Mouse (Mus musculus) CH12.LX (cell line): ENCODE results near the gene Slc2a5. TPM values are rescaled to one million over a fixed set of nuclear protein-coding genes. Genes with fewer than 3 reads are reported as not detected.
A peak's percentile ranks its signal among the peaks of the same experiment; 100 is the strongest.

Experiments
- DNase-seq: peaks from one replicate; pipeline ENCODE4 v3.0.0-alpha.2; 2013; ENCODE audit errors: extremely low read depth
- H3K27ac ChIP-seq: 2 replicates; pipeline ENCODE4 v1.5.1; 2012; ENCODE audit warnings: low read depth, mild to moderate bottlenecking, control low read depth, moderate library complexity; ENCODE audit not compliant: insufficient read depth
- H3K27me3 ChIP-seq: replicated peaks from 2 replicates; pipeline ENCODE3; 2012; ENCODE audit warnings: inconsistent platforms
- H3K36me3 ChIP-seq, 2 experiments: replicated peaks in 1 of 2; 2 replicates each; pipeline versions ENCODE3 to v1.6.1; 2012; ENCODE audit warnings: inconsistent platforms in 1 of 2, low read length in 1 of 2, mild to moderate bottlenecking in 1 of 2, mixed read lengths in 1 of 2, moderate library complexity in 1 of 2; ENCODE audit not compliant: control insufficient read depth in 1 of 2, insufficient read depth in 1 of 2
- H3K4me1 ChIP-seq, 2 experiments: 2 replicates each; pipeline ENCODE4 v1.6.1; 2012; ENCODE audit warnings: inconsistent platforms in 1 of 2, moderate library complexity in 1 of 2; ENCODE audit not compliant: insufficient read depth in 2 of 2, control insufficient read depth in 1 of 2
- H3K4me2 ChIP-seq: 2 replicates; pipeline ENCODE4 v1.6.1; 2012; ENCODE audit warnings: low read depth, mild to moderate bottlenecking, control low read depth; ENCODE audit not compliant: poor library complexity, insufficient read depth, severe bottlenecking
- H3K4me3 ChIP-seq, 3 experiments: fragments of 150-350 bp in 1 of 3; sonication (generic) in 1 of 3; replicated peaks in 1 of 3; 2 replicates each; pipeline versions ENCODE3 to v1.5.1; 2011 to 2012; ENCODE audit warnings: low read depth in 2 of 3, low read length in 2 of 3, mild to moderate bottlenecking in 2 of 3, moderate library complexity in 2 of 3, control low read depth in 1 of 3, improper control_type of control experiment in 1 of 3, inconsistent platforms in 1 of 3, mixed read lengths in 1 of 3; ENCODE audit not compliant: poor library complexity in 1 of 3
- H3K79me2 ChIP-seq: replicated peaks from 2 replicates; pipeline ENCODE4 v1.6.1; 2012; ENCODE audit warnings: mild to moderate bottlenecking, moderate library complexity; ENCODE audit not compliant: control insufficient read depth, poor library complexity, insufficient read depth, severe bottlenecking; ENCODE audit errors: extremely low read depth
- H3K9ac ChIP-seq: 2 replicates; pipeline ENCODE4 v1.6.1; 2012; ENCODE audit warnings: low read depth, mild to moderate bottlenecking, control low read depth, moderate library complexity; ENCODE audit not compliant: insufficient read depth
- H3K9me3 ChIP-seq: replicated peaks from 2 replicates; pipeline ENCODE3; 2012; ENCODE audit warnings: low read length, inconsistent platforms, mixed read lengths
- BHLHE40 ChIP-seq: IDR thresholded peaks from 2 replicates; pipeline ENCODE4 v1.6.1; 2011; ENCODE audit warnings: mild to moderate bottlenecking, low read depth, low read length, improper control_type of control experiment
- CHD1 ChIP-seq: IDR thresholded peaks from 2 replicates; pipeline ENCODE4 v1.6.1; 2012; ENCODE audit warnings: low read depth, low read length, improper control_type of control experiment, inconsistent platforms
- CHD2 ChIP-seq: IDR thresholded peaks from 2 replicates; pipeline ENCODE4 v1.6.1; 2011; ENCODE audit warnings: low read length, improper control_type of control experiment
- CTCF ChIP-seq, 2 experiments: IDR thresholded peaks in 1 of 2; conservative IDR thresholded peaks in 1 of 2; 2 replicates each; pipeline ENCODE4 v1.5.1; 2011 to 2012; ENCODE audit warnings: low read depth in 2 of 2, low read length in 2 of 2, improper control_type of control experiment in 1 of 2, inconsistent platforms in 1 of 2, mild to moderate bottlenecking in 1 of 2, moderate library complexity in 1 of 2
- E2F4 ChIP-seq: IDR thresholded peaks from 2 replicates; pipeline ENCODE4 v1.6.1; 2011; ENCODE audit warnings: low read depth, low read length, improper control_type of control experiment; ENCODE audit not compliant: insufficient replicate concordance
- ELF1 ChIP-seq: IDR thresholded peaks from 2 replicates; pipeline ENCODE4 v1.6.1; 2014; ENCODE audit warnings: low read depth, mild to moderate bottlenecking, inconsistent platforms, low read length, improper control_type of control experiment
- GABPA ChIP-seq: IDR thresholded peaks from 2 replicates; pipeline ENCODE4 v1.6.1; 2012; ENCODE audit warnings: low read depth, low read length, improper control_type of control experiment, inconsistent platforms; ENCODE audit not compliant: insufficient replicate concordance
- IRF4 ChIP-seq: IDR thresholded peaks from 2 replicates; pipeline ENCODE4 v1.6.1; 2014; ENCODE audit warnings: low read depth, mild to moderate bottlenecking, inconsistent platforms, low read length, improper control_type of control experiment
- JUN ChIP-seq: IDR thresholded peaks from 2 replicates; pipeline ENCODE4 v1.6.1; 2011; ENCODE audit warnings: low read depth, mild to moderate bottlenecking, low read length, improper control_type of control experiment, moderate library complexity; ENCODE audit not compliant: insufficient read depth
- KAT2A ChIP-seq: IDR thresholded peaks from 2 replicates; pipeline ENCODE4 v1.6.1; 2012; ENCODE audit warnings: low read length, improper control_type of control experiment, inconsistent platforms; ENCODE audit not compliant: insufficient replicate concordance
- MAFK ChIP-seq: IDR thresholded peaks from 2 replicates; pipeline ENCODE4 v1.6.1; 2011; ENCODE audit warnings: low read length, improper control_type of control experiment; ENCODE audit not compliant: insufficient replicate concordance
- MEF2A ChIP-seq: IDR thresholded peaks from 2 replicates; pipeline ENCODE4 v1.6.1; 2014; ENCODE audit warnings: low read depth, mild to moderate bottlenecking, inconsistent platforms, low read length, improper control_type of control experiment, borderline replicate concordance
- MXI1 ChIP-seq: IDR thresholded peaks from 2 replicates; pipeline ENCODE4 v1.6.1; 2011; ENCODE audit warnings: mild to moderate bottlenecking, low read depth, low read length, improper control_type of control experiment
- MYC ChIP-seq: IDR thresholded peaks from 2 replicates; pipeline ENCODE4 v1.6.1; 2011; ENCODE audit warnings: low read depth, mild to moderate bottlenecking, improper control_type of control experiment, low read length
- NRF1 ChIP-seq: IDR thresholded peaks from 2 replicates; pipeline ENCODE4 v1.6.1; 2014; ENCODE audit warnings: low read depth, mild to moderate bottlenecking, inconsistent platforms, low read length, improper control_type of control experiment, moderate library complexity
- PAX5 ChIP-seq: IDR thresholded peaks from 2 replicates; pipeline ENCODE4 v1.6.1; 2012; ENCODE audit warnings: low read length, inconsistent platforms, mixed read lengths
- POLR2A ChIP-seq: IDR thresholded peaks from 2 replicates; pipeline ENCODE4 v1.6.1; 2011; ENCODE audit warnings: low read depth, mild to moderate bottlenecking, improper control_type of control experiment, low read length
- POLR2AphosphoS2 ChIP-seq: IDR thresholded peaks from 2 replicates; pipeline ENCODE4 v1.6.1; 2011; ENCODE audit warnings: low read depth, low read length, improper control_type of control experiment
- RAD21 ChIP-seq: IDR thresholded peaks from 2 replicates; pipeline ENCODE4 v1.6.1; 2011; ENCODE audit warnings: low read depth, mild to moderate bottlenecking, low read length, improper control_type of control experiment, moderate library complexity
- RCOR1 ChIP-seq: conservative IDR thresholded peaks from 2 replicates; pipeline ENCODE4 v1.6.1; 2012; ENCODE audit warnings: low read depth, mild to moderate bottlenecking, inconsistent platforms, low read length, improper control_type of control experiment
- SIN3A ChIP-seq: IDR thresholded peaks from 2 replicates; pipeline ENCODE4 v1.6.1; 2012; ENCODE audit warnings: low read length, improper control_type of control experiment, inconsistent platforms
- SMC3 ChIP-seq: IDR thresholded peaks from 2 replicates; pipeline ENCODE4 v1.6.1; 2011; ENCODE audit warnings: low read depth, low read length, improper control_type of control experiment
- TBP ChIP-seq: conservative IDR thresholded peaks from 2 replicates; pipeline ENCODE4 v1.6.1; 2011; ENCODE audit warnings: low read depth, low read length, improper control_type of control experiment
- UBTF ChIP-seq: IDR thresholded peaks from 2 replicates; pipeline ENCODE4 v1.6.1; 2012; ENCODE audit warnings: low read depth, mild to moderate bottlenecking, inconsistent platforms, low read length, improper control_type of control experiment, moderate library complexity
- USF2 ChIP-seq: conservative IDR thresholded peaks from 2 replicates; pipeline ENCODE4 v1.6.1; 2011; ENCODE audit warnings: low read depth, low read length, improper control_type of control experiment
- ZKSCAN1 ChIP-seq: IDR thresholded peaks from 2 replicates; pipeline ENCODE4 v1.6.1; 2012; ENCODE audit warnings: low read depth, inconsistent platforms, low read length, improper control_type of control experiment, borderline replicate concordance
- ZMIZ1 ChIP-seq: IDR thresholded peaks from 2 replicates; pipeline ENCODE4 v1.6.1; 2012; ENCODE audit warnings: low read depth, mild to moderate bottlenecking, inconsistent platforms, low read length, improper control_type of control experiment
- ZNF384 ChIP-seq: IDR thresholded peaks from 2 replicates; pipeline ENCODE4 v1.6.1; 2012; ENCODE audit warnings: low read depth, low read length, improper control_type of control experiment, inconsistent platforms
- dilution Hi-C: fragments of 300-500 bp; cut with MboI; formaldehyde crosslinking; loops from 2 replicates; pipeline ENCODE4 v1.14.3; 2020; ENCODE audit warnings: low sequenced_read_pairs; ENCODE audit not compliant: extremely low pct_unique_long_range_greater_than_20kb, extremely low pct_ligation_motif_present
- in situ Hi-C: fragments of 300-500 bp; cut with MboI; formaldehyde crosslinking; loops from 3 replicates; pipeline ENCODE4 v1.14.3; 2019; ENCODE audit warnings: low sequenced_read_pairs, low pct_ligation_motif_present, low pct_unique_long_range_greater_than_20kb, mixed read lengths
- polyA plus RNA-seq: library from polyadenylated mRNA; unstranded; fragments of >175 nt; gene quantifications from 2 replicates; pipeline ENCODE4 v1.2.1, GENCODE M21; 2012; ENCODE audit warnings: low read depth; ENCODE audit not compliant: insufficient read length
- total RNA-seq, 2 experiments: library from RNA; depleted of rRNA; stranded (reverse); fragments of 300-350 nt in 1 of 2; fragments of >200 nt in 1 of 2; gene quantifications; 2 replicates each; pipeline ENCODE4 v1.2.3; 2012 to 2014

The Slc2a5 gene
- total and polyA plus RNA-seq, 3 experiments = 0.81 to 1.5 (median 1.4) TPM

- H3K4me3 ChIP-seq = peak overlapping the region in 1 of 3 experiments; percentile 35
- H3K9ac ChIP-seq = no peak overlapping the region
- TF ChIP-seq MXI1 = no peak
- no peak for TF ChIP-seq CHD1
- TF ChIP-seq ZKSCAN1 = peak; percentile 69
- no peak for TF ChIP-seq MYC
- 0 out of 2 replicates have a peak, but pooled peaks have one; percentile 78 for TF ChIP-seq ZMIZ1
- peak; percentile 85 for TF ChIP-seq ZNF384
- TF ChIP-seq SMC3 = no peak
- no peaks in the 10 kb centered on the region for H3K9me3 ChIP-seq
- H3K27ac ChIP-seq = peak overlapping the region; percentile 87
- H3K4me1 ChIP-seq = peaks cover 24 to 52% of the 10 kb centered on the region in 2 experiments
- H3K27me3 ChIP-seq = no peaks in the 10 kb centered on the region
- in situ Hi-C loops = loop anchor here (5.0 kb wide), 1 partner anchor 80 kb away; no protein-coding TSS in a partner anchor
- DNase-seq = peak; percentile 57
- no peaks in the 10 kb centered on the region for H3K36me3 ChIP-seq
- peak overlapping the region; percentile 79 for H3K4me2 ChIP-seq
- H3K79me2 ChIP-seq = no peaks in the 10 kb centered on the region
- dilution Hi-C loops = no loop called here
Measured at GRCm38 (mm10) chr4:150137368-150138083, 18.4 kb downstream of the Slc2a5 start.

- Histone ChIP-seq H3K9ac (peak overlapping the region; percentile 7; the same call in 1 of the 2 replicates), H3K4me1 (peaks cover 21 to 47% of the 10 kb centered on the region in 2 experiments), H3K4me2 (peak overlapping the region; percentile 79), H3K36me3 (peaks cover 0 to 1% of the 10 kb centered on the region in 2 experiments), H3K9me3 (no peaks in the 10 kb centered on the region), H3K27ac (peak overlapping the region; percentile 87), H3K79me2 (no peaks in the 10 kb centered on the region), H3K4me3 (peak overlapping the region in 1 of 3 experiments; percentile 35), H3K27me3 (no peaks in the 10 kb centered on the region)
- in situ Hi-C loops (loop anchor here (5.0 kb wide), 1 partner anchor 79 kb away; no protein-coding TSS in a partner anchor), dilution Hi-C loops (no loop called here)
- DNase-seq = peak; percentile 100
- TF ChIP-seq KAT2A = 0 out of 2 replicates have a peak, but pooled peaks have one; percentile 14
- TF ChIP-seq SMC3 = no peak
- TF ChIP-seq MAFK = peak; percentile 52; the same call in 1 of the 2 replicates
- peak; percentile 86 for TF ChIP-seq BHLHE40
- TF ChIP-seq ZMIZ1 = no peak; the same call in 1 of the 2 replicates
- peak; percentile 80 for TF ChIP-seq IRF4
- TF ChIP-seq E2F4 = no peak
- no peak for TF ChIP-seq RAD21
- no peak for TF ChIP-seq UBTF
- peak; percentile 63 for TF ChIP-seq JUN
- TF ChIP-seq PAX5 = no peak
- TF ChIP-seq USF2 = peak; percentile 34; the same call in 1 of the 2 replicates
- 0 out of 2 replicates have a peak, but pooled peaks have one; percentile 50 for TF ChIP-seq CHD2
- TF ChIP-seq CTCF (conservative IDR thresholded peaks at IDR 0.05 in 1 of 2, IDR thresholded peaks at IDR 0.05 in 1 of 2; ENCODE audit: low read depth in 2 of 2, low read length in 2 of 2) = no peak
- TF ChIP-seq ZKSCAN1 = no peak
- TF ChIP-seq ELF1 = peak; percentile 85
- TF ChIP-seq SIN3A = peak; percentile 88
- 0 out of 2 replicates have a peak, but pooled peaks have one; percentile 18 for TF ChIP-seq NRF1
- peak; percentile 89 for TF ChIP-seq ZNF384
- TF ChIP-seq RCOR1 = no peak
- peak; percentile 88 for TF ChIP-seq TBP
- TF ChIP-seq GABPA = no peak
- peak; percentile 59; the same call in 1 of the 2 replicates for TF ChIP-seq MEF2A
- TF ChIP-seq POLR2AphosphoS2 = peak; percentile 77; the same call in 1 of the 2 replicates
- TF ChIP-seq MXI1 = peak; percentile 92
- peak; percentile 78 for TF ChIP-seq POLR2A
- peak; percentile 98 for TF ChIP-seq MYC
Measured at GRCm38 (mm10) chr4:150138084-150138543, 19.0 kb downstream of the Slc2a5 start.
